Mouse (Mus musculus) forebrain, postnatal 0 days (tissue): ENCODE data around the gene Casz1. TPM values are rescaled to one million over a fixed set of nuclear protein-coding genes. Genes with fewer than 3 reads are reported as not detected.

Source experiments
- ATAC-seq: fragments of 200-750 bp; cut with Nextera tagmentation; 2 replicates; pipeline ENCODE4 v1.8.0; 2017; ENCODE audit warnings: mild to moderate bottlenecking, moderate library complexity
- DNase-seq: peaks from one replicate; pipeline ENCODE4 v3.0.0-alpha.2; 2015
- H3K27ac ChIP-seq: fragments of 300-500 bp; sonication (generic); 2 replicates; pipeline ENCODE4 v1.5.1; 2014; ENCODE audit warnings: low read depth, mild to moderate bottlenecking, antibody characterized with exemption, low read length, moderate library complexity, mixed read lengths
- H3K27me3 ChIP-seq: fragments of 300-500 bp; sonication (generic); 2 replicates; pipeline ENCODE4 v1.6.1; 2014; ENCODE audit warnings: mild to moderate bottlenecking, low read length, mixed read lengths; ENCODE audit not compliant: insufficient read depth
- H3K36me3 ChIP-seq: fragments of 300-500 bp; sonication (generic); 2 replicates; pipeline ENCODE4 v1.6.1; 2014; ENCODE audit warnings: mild to moderate bottlenecking, moderate library complexity; ENCODE audit not compliant: insufficient read depth
- H3K4me1 ChIP-seq: fragments of 300-500 bp; sonication (generic); 2 replicates; pipeline ENCODE4 v1.6.1; 2014; ENCODE audit warnings: antibody characterized with exemption; ENCODE audit not compliant: insufficient read depth
- H3K4me2 ChIP-seq: fragments of 300-500 bp; sonication (generic); 2 replicates; pipeline ENCODE4 v1.6.1; 2014; ENCODE audit warnings: low read depth, mild to moderate bottlenecking, moderate library complexity
- H3K4me3 ChIP-seq: fragments of 300-500 bp; sonication (generic); 2 replicates; pipeline ENCODE4 v1.5.1; 2014; ENCODE audit warnings: low read depth, low read length, mixed read lengths
- H3K9ac ChIP-seq: fragments of 300-500 bp; sonication (generic); 2 replicates; pipeline ENCODE4 v1.6.1; 2014; ENCODE audit warnings: mild to moderate bottlenecking
- H3K9me3 ChIP-seq: fragments of 300-500 bp; sonication (generic); 2 replicates; pipeline ENCODE4 v1.6.1; 2016; ENCODE audit warnings: low read length
- CTCF ChIP-seq: sonication (generic); IDR thresholded peaks from 2 replicates; pipeline ENCODE4 v1.5.1; 2016; ENCODE audit warnings: antibody characterized with exemption, control low read depth, low read depth
- WGBS: fragments of 180-500 bp; shearing (Covaris S2); extraction: QIAGEN DNeasy Blood & Tissue Kit; methylation state at CpG from one replicate; pipeline ENCODE4 v1.1.7; 2014; 5-methylcytosine and 5-hydroxymethylcytosine counted together
- polyA plus RNA-seq: library from polyadenylated mRNA; unstranded; fragments of >200 nt; fragmentation: Nextera tagmentation; extraction: Ambion mirVana; gene quantifications from 2 replicates; pipeline ENCODE4 v1.2.1, GENCODE M21; 2015
- total RNA-seq: library from RNA; depleted of rRNA; stranded (reverse); fragments of >200 nt; gene quantifications from 2 replicates; pipeline ENCODE4 v1.2.3, GENCODE M21; 2014

Gene Casz1
- total and polyA plus RNA-seq, 2 experiments from 2014 or later = 1.1 to 3.1 TPM

DNA sequence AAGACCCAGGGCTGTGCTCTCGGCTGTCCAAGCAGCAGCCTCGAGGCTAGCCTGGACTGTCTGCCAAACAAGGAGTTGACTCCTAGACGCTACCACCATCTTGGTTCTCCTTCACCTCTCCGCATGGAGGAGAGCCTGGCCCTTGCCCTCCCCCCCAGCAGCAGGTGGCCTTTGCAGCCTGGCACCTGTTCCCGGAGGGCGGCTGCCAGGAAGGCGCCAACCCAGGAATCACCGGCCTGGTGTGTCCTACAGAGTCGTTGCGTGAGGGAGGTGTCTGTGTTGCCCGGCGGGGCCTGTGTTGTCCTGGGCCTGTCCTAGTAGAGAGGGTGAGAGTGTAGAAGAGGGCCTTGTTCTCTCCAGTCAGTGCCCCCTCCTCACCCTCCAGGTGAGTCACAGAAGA, 13.9 kb downstream of the Casz1 start:
- no peak for ATAC-seq
- Histone ChIP-seq H3K9ac (no peak overlapping the region), H3K4me2 (no peak overlapping the region), H3K4me3 (no peak overlapping the region), H3K9me3 (no peaks in the 10 kb centered on the region), H3K36me3 (no peaks in the 10 kb centered on the region), H3K4me1 (0 out of 2 replicates have a peak, but pooled peaks cover 4% of the 10 kb centered on the region), H3K27ac (no peak overlapping the region), H3K27me3 (peaks cover 20% of the 10 kb centered on the region)
- DNase-seq = no peak
- WGBS = 90% methylated on average over 12 of the region's 12 CpGs
- TF ChIP-seq CTCF = no peak

GRCm38 (mm10) chr4:148820171-148820570, 15.9 kb downstream of the Casz1 start:
- Histone ChIP-seq H3K9me3 (no peaks in the 10 kb centered on the region), H3K27ac (no peak overlapping the region), H3K27me3 (peaks cover 8% of the 10 kb centered on the region), H3K4me1 (no peaks in the 10 kb centered on the region), H3K36me3 (no peaks in the 10 kb centered on the region), H3K4me2 (no peak overlapping the region), H3K4me3 (no peak overlapping the region), H3K9ac (no peak overlapping the region)
- no peak for DNase-seq
- no peak for TF ChIP-seq CTCF
- WGBS = 49% methylated on average over 13 of the region's 13 CpGs
- no peak for ATAC-seq

- TF ChIP-seq CTCF = no peak
- ATAC-seq (no peak), DNase-seq (no peak)
- H3K4me2 ChIP-seq = no peak overlapping the region
- H3K27ac ChIP-seq = no peak overlapping the region
- 66% methylated on average over 8 of the region's 8 CpGs for whole genome bisulfite sequencing
- H3K36me3 ChIP-seq = no peaks in the 10 kb centered on the region
- no peaks in the 10 kb centered on the region for H3K27me3 ChIP-seq
- H3K9me3 ChIP-seq = no peaks in the 10 kb centered on the region
- H3K4me3 ChIP-seq = no peak overlapping the region
- H3K9ac ChIP-seq = no peak overlapping the region
- no peaks in the 10 kb centered on the region for H3K4me1 ChIP-seq
Measured at GRCm38 (mm10) chr4:148823281-148823680, 19.1 kb downstream of the Casz1 start.

DNA sequence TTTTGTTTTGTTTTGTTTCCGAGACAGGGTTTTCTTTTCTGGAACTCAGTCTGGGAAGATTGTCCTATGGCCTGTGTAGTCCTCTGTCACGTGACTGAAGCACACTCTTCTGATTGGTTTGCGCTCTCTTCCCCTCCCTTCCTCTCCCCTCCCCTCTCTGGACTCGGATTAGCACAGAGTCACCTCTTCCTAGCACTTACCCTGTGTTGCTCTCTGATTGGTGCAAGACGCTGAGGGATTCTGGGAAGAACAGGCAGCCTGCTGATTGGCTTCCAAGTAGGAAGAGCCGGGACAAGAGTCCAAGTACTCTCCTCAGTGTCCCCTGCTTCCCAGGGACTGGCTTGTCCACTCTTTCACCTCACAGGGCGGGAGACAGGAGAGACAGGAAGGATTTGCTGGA, 26.1 kb downstream of the Casz1 start:
- 56% methylated on average over 7 of the region's 7 CpGs for WGBS
- Histone ChIP-seq H3K9me3 (no peaks in the 10 kb centered on the region), H3K4me2 (no peak overlapping the region), H3K4me3 (no peak overlapping the region), H3K27ac (no peak overlapping the region), H3K4me1 (0 out of 2 replicates have a peak, but pooled peaks cover 6% of the 10 kb centered on the region), H3K27me3 (peaks cover 3% of the 10 kb centered on the region; the same call in 1 of the 2 replicates), H3K9ac (no peak overlapping the region), H3K36me3 (no peaks in the 10 kb centered on the region)
- no peak for DNase-seq
- TF ChIP-seq CTCF = no peak
- ATAC-seq = no peak

GRCm38 (mm10) chr4:148833245-148833990, 29.2 kb downstream of the Casz1 start:
- no peak for DNase-seq
- no peak for TF ChIP-seq CTCF

DNA sequence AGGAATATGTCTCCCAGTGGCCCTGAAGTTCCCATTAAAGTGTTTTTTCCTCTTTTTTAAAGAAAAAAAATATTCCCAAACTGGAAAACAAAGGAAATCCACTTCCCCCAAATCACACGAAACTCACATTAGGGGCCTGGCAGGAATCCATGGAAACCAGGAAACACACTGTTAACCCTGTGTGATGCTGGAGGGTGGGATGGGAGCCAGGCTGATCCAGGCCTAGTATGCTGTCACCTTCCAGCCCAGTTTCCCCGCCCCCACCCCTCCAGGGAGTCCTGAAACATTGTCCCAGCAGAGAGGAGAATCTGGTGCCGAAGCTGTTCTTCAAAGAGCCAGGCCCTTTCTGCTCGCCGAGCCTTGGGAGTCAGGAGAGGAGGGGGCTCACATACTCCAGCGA, 32.2 kb downstream of the Casz1 start:
- no peak overlapping the region for H3K4me2 ChIP-seq
- peaks cover 16% of the 10 kb centered on the region; the same call in 1 of the 2 replicates for H3K4me1 ChIP-seq
- no peak overlapping the region for H3K9ac ChIP-seq
- TF ChIP-seq CTCF = no peak
- H3K9me3 ChIP-seq = no peaks in the 10 kb centered on the region
- 0 out of 2 replicates have a peak, but pooled peaks have one; percentile 20 for ATAC-seq
- no peaks in the 10 kb centered on the region for H3K36me3 ChIP-seq
- H3K4me3 ChIP-seq = no peak overlapping the region
- WGBS = 14% methylated on average over 6 of the region's 6 CpGs
- H3K27me3 ChIP-seq = peaks cover 11% of the 10 kb centered on the region; the same call in 1 of the 2 replicates
- no peak for DNase-seq
- H3K27ac ChIP-seq = no peak overlapping the region

More at GRCm38 (mm10) chr4:148833245-148833990, 29.2 kb downstream of the Casz1 start:
- Histone ChIP-seq H3K4me1 (peaks cover 16% of the 10 kb centered on the region; the same call in 1 of the 2 replicates), H3K9ac (no peak overlapping the region), H3K27me3 (peaks cover 5% of the 10 kb centered on the region; the same call in 1 of the 2 replicates), H3K27ac (no peak overlapping the region), H3K4me2 (no peak overlapping the region), H3K9me3 (no peaks in the 10 kb centered on the region), H3K36me3 (no peaks in the 10 kb centered on the region), H3K4me3 (no peak overlapping the region)
- ATAC-seq = no peak
- 59% methylated on average over 21 of the region's 21 CpGs for WGBS

DNA sequence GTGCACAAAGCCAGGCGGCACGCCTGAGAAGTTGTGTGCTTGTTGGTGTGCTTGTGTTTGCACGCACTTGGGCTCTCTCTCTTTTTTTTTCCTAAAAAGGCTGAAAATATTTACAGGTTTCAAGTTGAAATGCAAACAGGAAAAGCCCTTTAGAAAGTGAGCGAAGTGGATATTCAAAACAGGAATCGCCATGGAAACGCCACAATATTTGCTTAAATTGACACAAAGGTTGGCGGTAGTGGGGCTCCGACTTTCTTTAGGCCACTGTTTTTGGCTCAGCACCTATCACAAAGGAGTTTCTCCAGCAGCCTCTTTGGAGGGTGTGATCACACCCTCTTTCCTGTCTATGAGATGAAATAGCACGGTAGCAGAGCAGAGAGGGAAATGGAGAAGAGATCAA, 32.8 kb downstream of the Casz1 start:
- peak; percentile 40 for DNase-seq
- H3K27ac ChIP-seq = no peak overlapping the region

More for the DNA sequence above, 32.8 kb downstream of the Casz1 start:
- no peaks in the 10 kb centered on the region for H3K36me3 ChIP-seq
- no peaks in the 10 kb centered on the region for H3K9me3 ChIP-seq
- no peak overlapping the region for H3K4me3 ChIP-seq
- 21% methylated on average over 9 of the region's 9 CpGs for WGBS
- H3K4me1 ChIP-seq = peaks cover 16% of the 10 kb centered on the region; the same call in 1 of the 2 replicates
- no peak; the same call in 1 of the 2 replicates for ATAC-seq
- H3K4me2 ChIP-seq = no peak overlapping the region
- H3K27me3 ChIP-seq = peaks cover 11% of the 10 kb centered on the region; the same call in 1 of the 2 replicates
- no peak for TF ChIP-seq CTCF
- H3K9ac ChIP-seq = no peak overlapping the region
